ENCODE assay signal across 8 mouse cellular contexts in genomic region chr11:55039591-55039990, GRCm38 (mm10). TPM values are rescaled to one million over a fixed set of nuclear protein-coding genes. Genes with fewer than 3 reads are reported as not detected.
DNase-seq lines count a peak whose midpoint lies in the region; ATAC-seq and TF ChIP-seq lines count a peak whose summit lies in the region.

No protein-coding gene starts in this region.

- H3K4me2 ChIP-seq in embryonic facial prominence, embryonic 15.5 days (replicated peaks) = no peak overlapping the region
- no peak overlapping the region for H3K4me2 ChIP-seq in heart, postnatal 0 days (ENCODE audit: low read depth, low read length)

- H3K9ac ChIP-seq in embryonic facial prominence, embryonic 15.5 days = no peak overlapping the region
- no peak overlapping the region for H3K9ac ChIP-seq in heart, postnatal 0 days (replicated peaks; ENCODE audit: low read depth, low read length)

- no peaks in the 10 kb centered on the region for H3K4me1 ChIP-seq in embryonic facial prominence, embryonic 15.5 days
- H3K4me1 ChIP-seq in heart, postnatal 0 days (ENCODE audit: control insufficient read depth, insufficient read depth) = no peaks in the 10 kb centered on the region

- peak; percentile 70 to 82 for DNase-seq in CD8-positive naive resting alpha-beta T cell, adult 2 months (ENCODE audit: low read depth in 2 of 2, low spot score in 2 of 2)
- peak; percentile 87 to 88 for DNase-seq in adrenal gland, postnatal 36 days
- peak; percentile 79 for DNase-seq in heart, postnatal 0 days (ENCODE audit: low spot score)
- peak; percentile 53 to 80 for DNase-seq in layer of hippocampus, adult 18-20 months (ENCODE audit: low spot score in 2 of 2)
- peak; percentile 90 for DNase-seq in lung, postnatal 14 days
- peak; percentile 68 for DNase-seq in right cerebral cortex, adult 18-20 months
- peak; percentile 63 for DNase-seq in urinary bladder, adult 2 months (ENCODE audit: low spot score)

- peak; percentile 41; the same call in 1 of the 2 replicates for ATAC-seq in embryonic facial prominence, embryonic 15.5 days (ENCODE audit: insufficient number of reproducible peaks, low FRiP score, low TSS enrichment, low read depth)
- peak; percentile 61 for ATAC-seq in heart, postnatal 0 days (ENCODE audit: insufficient read depth, low read depth)

- H3K9me3 ChIP-seq in embryonic facial prominence, embryonic 15.5 days (replicated peaks) = no peaks in the 10 kb centered on the region
- no peaks in the 10 kb centered on the region for H3K9me3 ChIP-seq in heart, postnatal 0 days (replicated peaks; ENCODE audit: control insufficient read depth, low read length)

- TF ChIP-seq EP300 in heart, postnatal 0 days (IDR thresholded peaks at IDR 0.05; ENCODE audit: low read depth) = no peak

- 3% methylated on average over 9 of the region's 9 CpGs for WGBS in embryonic facial prominence, embryonic 15.5 days
- 4% methylated on average over 9 of the region's 9 CpGs for WGBS in heart, postnatal 0 days

- H3K4me3 ChIP-seq in embryonic facial prominence, embryonic 15.5 days (replicated peaks) = no peak overlapping the region
- no peak overlapping the region for H3K4me3 ChIP-seq in heart, postnatal 0 days (ENCODE audit: low read depth, low read length)

- no peaks in the 10 kb centered on the region for H3K36me3 ChIP-seq in embryonic facial prominence, embryonic 15.5 days
- no peaks in the 10 kb centered on the region for H3K36me3 ChIP-seq in heart, postnatal 0 days (replicated peaks; ENCODE audit: control insufficient read depth, insufficient read depth, low read length)

- peak; percentile 90 for TF ChIP-seq CTCF in heart, postnatal 0 days (IDR thresholded peaks at IDR 0.05; ENCODE audit: low read depth)

- H3K27ac ChIP-seq in embryonic facial prominence, embryonic 15.5 days (replicated peaks) = no peak overlapping the region
- H3K27ac ChIP-seq in heart, postnatal 0 days (ENCODE audit: low read depth) = no peak overlapping the region

- no peaks in the 10 kb centered on the region for H3K27me3 ChIP-seq in embryonic facial prominence, embryonic 15.5 days
- H3K27me3 ChIP-seq in heart, postnatal 0 days (ENCODE audit: control insufficient read depth, insufficient read depth, low read length) = no peaks in the 10 kb centered on the region

RNA-seq across cellular contexts. Expression of gene Anxa6, which starts 6.3 kb away (rescaled TPM):
- 100 to 1,000 TPM; 114 to 115 TPM for total RNA-seq in adrenal gland, postnatal 36 days (2021)
- polyA plus RNA-seq in embryonic facial prominence, embryonic 15.5 days (2015; fragmentation: Nextera tagmentation; extraction: Ambion mirVana) = 355 and 382 TPM in 2 replicates
- total RNA-seq in heart, postnatal 0 days (2014; rRNA removed; ENCODE audit: low replicate concordance) = 306 and 424 TPM in 2 replicates
- 250 and 254 TPM in 2 replicates for polyA plus RNA-seq in heart, postnatal 0 days (2015; fragmentation: Nextera tagmentation; extraction: Ambion mirVana)
- total RNA-seq in layer of hippocampus, adult 18-20 months (2021) = 10 to 100 TPM; 89.8 to 97.0 TPM
- polyA plus RNA-seq in urinary bladder, adult 2 months (2012; rRNA removed) = 204 and 234 TPM in 2 replicates

RNA-seq across cellular contexts. Expression of gene Ccdc69, which starts 38.3 kb away (rescaled TPM):
- total RNA-seq in adrenal gland, postnatal 36 days (2021) = 1 to 10 TPM; 7.3 to 10.0 TPM
- 1.8 and 2.4 TPM in 2 replicates for polyA plus RNA-seq in embryonic facial prominence, embryonic 15.5 days (2015; fragmentation: Nextera tagmentation; extraction: Ambion mirVana)
- 17.6 and 22.2 TPM in 2 replicates for total RNA-seq in heart, postnatal 0 days (2014; rRNA removed; ENCODE audit: low replicate concordance)
- 22.0 and 22.3 TPM in 2 replicates for polyA plus RNA-seq in heart, postnatal 0 days (2015; fragmentation: Nextera tagmentation; extraction: Ambion mirVana)
- total RNA-seq in layer of hippocampus, adult 18-20 months (2021) = under 1 TPM in 1 of 2 experiments, not detected in 1; 0.54 TPM
- 29.0 and 33.3 TPM in 2 replicates for polyA plus RNA-seq in urinary bladder, adult 2 months (2012; rRNA removed)

RNA-seq across cellular contexts. Expression of gene Gm2a, which starts 58.3 kb away (rescaled TPM):
- 100 to 1,000 TPM; 220 to 225 TPM for total RNA-seq in adrenal gland, postnatal 36 days (2021)
- 29.2 and 31.8 TPM in 2 replicates for polyA plus RNA-seq in embryonic facial prominence, embryonic 15.5 days (2015; fragmentation: Nextera tagmentation; extraction: Ambion mirVana)
- total RNA-seq in heart, postnatal 0 days (2014; rRNA removed; ENCODE audit: low replicate concordance) = 17.2 and 23.9 TPM in 2 replicates
- polyA plus RNA-seq in heart, postnatal 0 days (2015; fragmentation: Nextera tagmentation; extraction: Ambion mirVana) = 26.9 and 27.2 TPM in 2 replicates
- total RNA-seq in layer of hippocampus, adult 18-20 months (2021) = 10 to 100 TPM; 30.7 to 32.3 TPM
- polyA plus RNA-seq in urinary bladder, adult 2 months (2012; rRNA removed) = 47.0 and 62.2 TPM in 2 replicates

Comparison
In these comparisons a context has a peak if more than half of its experiments do, and no peak if none do; other contexts are left out.
1. RNA of gene Ccdc69, which starts 38.3 kb away (total RNA-seq): 17.6 to 22.2 TPM in heart, postnatal 0 days and 7.3 to 10.0 TPM in adrenal gland, postnatal 36 days; 0.54 TPM in layer of hippocampus, adult 18-20 months; every median in the first group is over 4 times any median in the second.
2. Peak in every context shown above with its lines, with median percentiles within 50 percentile points of each other: DNase-seq.